Mouse (Mus musculus): ENCODE measurements around the gene Gm20867.
"Not testable (repeated sequence)": the region's sequence is repeated elsewhere in the genome, so short reads cannot be mapped to it uniquely, and the experiment has no call there.

Gene Gm20867

DNA sequence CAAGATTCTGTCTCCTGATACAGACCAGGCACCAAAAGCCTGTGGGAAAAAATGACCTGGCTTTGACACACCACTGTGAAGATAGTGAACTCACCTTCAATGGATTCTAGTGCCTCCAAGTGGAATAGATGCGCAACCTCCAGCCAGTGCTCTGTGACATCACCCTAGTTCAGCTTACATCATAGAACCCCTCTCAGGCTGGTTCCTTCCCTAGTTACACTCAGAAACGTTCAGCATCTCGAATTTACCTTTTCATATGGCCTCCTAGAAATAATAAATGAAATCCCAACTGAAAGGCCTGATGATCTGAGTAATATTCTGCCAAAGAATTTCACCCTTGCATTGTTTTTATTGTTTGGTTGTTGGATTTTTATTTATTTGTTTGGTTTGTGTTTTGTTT, at the start of gene Gm20867:
Gm20867 (minus strand) TSS at position 101 of the 400 bp plus-strand sequence.
- not testable (repeated sequence) for DNase-seq
